9 mouse cellular contexts compared by ENCODE assay signal in genomic region chr11:54354595-54355563, GRCm38 (mm10). TPM values are rescaled to one million over a fixed set of nuclear protein-coding genes. Genes with fewer than 3 reads are reported as not detected.
DNase-seq lines count a peak whose midpoint lies in the region; ATAC-seq and TF ChIP-seq lines count a peak whose summit lies in the region.
"Had no signal": no experiment of that assay in that cellular context is flagged by ENCODE, and none has a peak within 500 bp of the region (broad histone marks: within the 10 kb centered on the region; RNA-seq: fewer than 3 reads in every experiment).

No protein-coding gene starts in this region.

- H3K27ac ChIP-seq in forebrain, embryonic 10.5 days: no peak overlapping the region
- H3K27ac ChIP-seq in midbrain, embryonic 13.5 days: no peak overlapping the region
- H3K27ac ChIP-seq: limb, embryonic 15.5 days had no signal

- H3K36me3 ChIP-seq in forebrain, embryonic 10.5 days (replicated peaks): peaks cover 4% of the 10 kb centered on the region; the same call in 1 of the 2 replicates
- H3K36me3 ChIP-seq in midbrain, embryonic 13.5 days: peaks cover 36% of the 10 kb centered on the region
- H3K36me3 ChIP-seq: limb, embryonic 15.5 days had no signal

- H3K27me3 ChIP-seq in forebrain, embryonic 10.5 days (ENCODE audit: poor library complexity, severe bottlenecking): peaks cover 15% of the 10 kb centered on the region
- no peaks in the 10 kb centered on the region for H3K27me3 ChIP-seq in midbrain, embryonic 13.5 days
- H3K27me3 ChIP-seq: limb, embryonic 15.5 days had no signal

- peak; percentile 56; the same call in 1 of the 2 replicates for TF ChIP-seq CTCF in brain, embryonic 14.5 days (IDR thresholded peaks at IDR 0.05; ENCODE audit: borderline replicate concordance, extremely low read depth, insufficient read depth, insufficient read length)

- no peak overlapping the region for H3K9ac ChIP-seq in midbrain, embryonic 13.5 days (replicated peaks)
- H3K9ac ChIP-seq: limb, embryonic 15.5 days had no signal

- 53% methylated on average over 15 of the region's 15 CpGs for WGBS in forebrain, embryonic 10.5 days
- whole genome bisulfite sequencing in midbrain, embryonic 13.5 days: 47% methylated on average over 15 of the region's 15 CpGs

- DNase-seq in adrenal gland, adult 2 months: peak; percentile 17
- no peak for DNase-seq in adrenal gland, postnatal 25 days
- peak; percentile 58 for DNase-seq in 3T3-L1 (ENCODE audit: low read depth, low spot score)
- DNase-seq in brain, embryonic 14.5 days (ENCODE audit: low read depth): peak; percentile 79
- peak; percentile 64 for DNase-seq in forebrain, embryonic 10.5 days (ENCODE audit: extremely low spot score, low spot score)
- DNase-seq in layer of hippocampus, postnatal 10 days (ENCODE audit: low spot score in 2 of 2): peak; percentile 46 to 61
- DNase-seq in thymus, postnatal 36 days: peak; percentile 12 to 25

- ATAC-seq in midbrain, embryonic 13.5 days: peak; percentile 84; the same call in 1 of the 2 replicates

- TF ChIP-seq POLR2A in brain, embryonic 14.5 days (IDR thresholded peaks at IDR 0.05; ENCODE audit: borderline replicate concordance, extremely low read depth, insufficient read depth, insufficient read length, poor library complexity, severe bottlenecking): no peak

- no peak overlapping the region for H3K4me3 ChIP-seq in forebrain, embryonic 10.5 days
- H3K4me3 ChIP-seq in midbrain, embryonic 13.5 days (replicated peaks): no peak overlapping the region
- H3K4me3 ChIP-seq: limb, embryonic 15.5 days had no signal

- peaks cover 33% of the 10 kb centered on the region for H3K4me1 ChIP-seq in forebrain, embryonic 10.5 days
- H3K4me1 ChIP-seq in midbrain, embryonic 13.5 days (replicated peaks): peaks cover 25% of the 10 kb centered on the region
- H3K4me1 ChIP-seq: limb, embryonic 15.5 days had no signal

- 0 out of 2 replicates have a peak, but pooled peaks cover 4% of the 10 kb centered on the region for H3K9me3 ChIP-seq in forebrain, embryonic 10.5 days
- H3K9me3 ChIP-seq in midbrain, embryonic 13.5 days: no peaks in the 10 kb centered on the region
- H3K9me3 ChIP-seq: limb, embryonic 15.5 days had no signal

- H3K4me2 ChIP-seq in midbrain, embryonic 13.5 days (replicated peaks): no peak overlapping the region
- H3K4me2 ChIP-seq: limb, embryonic 15.5 days had no signal

RNA-seq across cellular contexts. Expression of gene Meikin, which starts 15.6 kb away (rescaled TPM):
- total RNA-seq in adrenal gland, adult 2 months (2021): not detected
- not detected in 2 replicates for polyA plus RNA-seq in adrenal gland, adult 2 months (2012; rRNA removed)
- total RNA-seq in adrenal gland, postnatal 25 days (2021): not detected in 2 replicates
- not detected in 2 replicates for polyA plus RNA-seq in brain, embryonic 14.5 days (2012; rRNA removed)
- polyA plus RNA-seq in forebrain, embryonic 10.5 days (2016; fragmentation: Nextera tagmentation; extraction: Ambion mirVana): not detected in 2 replicates
- total RNA-seq in layer of hippocampus, postnatal 10 days (2021): not detected
- not detected in 2 replicates for polyA plus RNA-seq in midbrain, embryonic 13.5 days (2015; fragmentation: Nextera tagmentation; extraction: Ambion mirVana)
- polyA plus RNA-seq: limb, embryonic 15.5 days had no signal

RNA-seq across cellular contexts. Expression of gene Acsl6, which starts 51.3 kb away (rescaled TPM):
- total RNA-seq in adrenal gland, adult 2 months (2021): 1 to 10 TPM; 4.9 to 5.2 TPM
- 1.2 and 1.9 TPM in 2 replicates for polyA plus RNA-seq in adrenal gland, adult 2 months (2012; rRNA removed)
- 3.0 and 3.9 TPM in 2 replicates for total RNA-seq in adrenal gland, postnatal 25 days (2021)
- 46.4 and 50.9 TPM in 2 replicates for polyA plus RNA-seq in brain, embryonic 14.5 days (2012; rRNA removed)
- polyA plus RNA-seq in forebrain, embryonic 10.5 days (2016; fragmentation: Nextera tagmentation; extraction: Ambion mirVana): 11.3 and 12.1 TPM in 2 replicates
- 100 to 1,000 TPM; 125 to 132 TPM for total RNA-seq in layer of hippocampus, postnatal 10 days (2021)
- 35.1 and 36.1 TPM in 2 replicates for polyA plus RNA-seq in midbrain, embryonic 13.5 days (2015; fragmentation: Nextera tagmentation; extraction: Ambion mirVana)
